8 mouse cellular contexts compared by ENCODE assay signal in genomic region chr13:48964850-48965249, GRCm38 (mm10). TPM values are rescaled to one million over a fixed set of nuclear protein-coding genes. Genes with fewer than 3 reads are reported as not detected.
A peak's percentile ranks its signal among the peaks of the same experiment; 100 is the strongest.
DNase-seq lines count a peak whose midpoint lies in the region; ATAC-seq lines count a peak whose summit lies in the region.

No protein-coding gene starts in this region.

- 62% methylated on average over 4 of the region's 4 CpGs for WGBS in liver, embryonic 11.5 days
- WGBS in forebrain, embryonic 11.5 days: 85% methylated on average over 4 of the region's 4 CpGs
- 71% methylated on average over 4 of the region's 4 CpGs for WGBS in limb, embryonic 12.5 days
- WGBS in neural tube, embryonic 15.5 days: 71% methylated on average over 4 of the region's 4 CpGs

- peaks cover 35% of the 10 kb centered on the region for H3K4me1 ChIP-seq in liver, embryonic 11.5 days (replicated peaks; ENCODE audit: control insufficient read depth, insufficient read depth, low read length)
- H3K4me1 ChIP-seq in forebrain, embryonic 11.5 days (replicated peaks; ENCODE audit: control insufficient read depth, insufficient read depth, low read length): peaks cover 13% of the 10 kb centered on the region
- H3K4me1 ChIP-seq in limb, embryonic 12.5 days (replicated peaks): peaks cover 32% of the 10 kb centered on the region
- H3K4me1 ChIP-seq in neural tube, embryonic 15.5 days: peaks cover 51% of the 10 kb centered on the region

- DNase-seq in liver, embryonic 11.5 days (ENCODE audit: low spot score): no peak
- no peak for DNase-seq in liver
- no peak for DNase-seq in forebrain, embryonic 11.5 days (ENCODE audit: low spot score)
- DNase-seq in left cerebral cortex, postnatal 14 days (ENCODE audit: low spot score in 2 of 2): no peak
- no peak for DNase-seq in lung, adult 18-20 months
- DNase-seq in kidney, adult 9 months: no peak

- H3K4me2 ChIP-seq in liver, embryonic 11.5 days: peak overlapping the region; percentile 96
- peak overlapping the region; percentile 96; the same call in 1 of the 2 replicates for H3K4me2 ChIP-seq in forebrain, embryonic 11.5 days (ENCODE audit: low read depth, low read length, severe bottlenecking)
- peak overlapping the region; percentile 97 for H3K4me2 ChIP-seq in limb, embryonic 12.5 days
- peak overlapping the region; percentile 98 for H3K4me2 ChIP-seq in neural tube, embryonic 15.5 days

- intact Hi-C loops in left cerebral cortex, postnatal 14 days (cut with DNase I): loop anchor here (5.0 kb wide), 1 partner anchor 88 kb away; no protein-coding TSS in a partner anchor

- H3K27me3 ChIP-seq in liver, embryonic 11.5 days (replicated peaks; ENCODE audit: control insufficient read depth, insufficient read depth, low read length): no peaks in the 10 kb centered on the region
- H3K27me3 ChIP-seq in forebrain, embryonic 11.5 days (ENCODE audit: control insufficient read depth, insufficient read depth, low read length): no peaks in the 10 kb centered on the region
- no peaks in the 10 kb centered on the region for H3K27me3 ChIP-seq in limb, embryonic 12.5 days
- no peaks in the 10 kb centered on the region for H3K27me3 ChIP-seq in neural tube, embryonic 15.5 days (replicated peaks)

- no peak for ATAC-seq in liver, embryonic 11.5 days (replicated peaks; ENCODE audit: low FRiP score)
- ATAC-seq in forebrain, embryonic 11.5 days (replicated peaks; ENCODE audit: low FRiP score): no peak
- ATAC-seq in limb, embryonic 12.5 days (ENCODE audit: insufficient number of reproducible peaks, insufficient read depth, low FRiP score, low TSS enrichment, low read depth): no peak
- ATAC-seq in neural tube, embryonic 15.5 days (ENCODE audit: low FRiP score): no peak

- peak overlapping the region; percentile 100 for H3K9ac ChIP-seq in liver, embryonic 11.5 days (ENCODE audit: low read depth, low read length)
- peak overlapping the region; percentile 33 for H3K9ac ChIP-seq in forebrain, embryonic 11.5 days (ENCODE audit: low read length)
- H3K9ac ChIP-seq in limb, embryonic 12.5 days (replicated peaks): peak overlapping the region; percentile 40; the same call in 1 of the 2 replicates
- peak overlapping the region; percentile 26; the same call in 1 of the 2 replicates for H3K9ac ChIP-seq in neural tube, embryonic 15.5 days (replicated peaks)

- H3K36me3 ChIP-seq in liver, embryonic 11.5 days (ENCODE audit: control insufficient read depth, insufficient read depth, low read length): peaks cover 4% of the 10 kb centered on the region; the same call in 1 of the 2 replicates
- H3K36me3 ChIP-seq in forebrain, embryonic 11.5 days (ENCODE audit: control insufficient read depth, insufficient read depth, low read length): no peaks in the 10 kb centered on the region
- no peaks in the 10 kb centered on the region for H3K36me3 ChIP-seq in limb, embryonic 12.5 days
- no peaks in the 10 kb centered on the region for H3K36me3 ChIP-seq in neural tube, embryonic 15.5 days

- H3K9me3 ChIP-seq in liver, embryonic 11.5 days (ENCODE audit: control insufficient read depth, low read length): no peaks in the 10 kb centered on the region
- H3K9me3 ChIP-seq in forebrain, embryonic 11.5 days (ENCODE audit: control insufficient read depth, low read length): no peaks in the 10 kb centered on the region
- no peaks in the 10 kb centered on the region for H3K9me3 ChIP-seq in limb, embryonic 12.5 days
- no peaks in the 10 kb centered on the region for H3K9me3 ChIP-seq in neural tube, embryonic 15.5 days (replicated peaks)

- 0 out of 2 replicates have a peak overlapping the region, but pooled peaks have one; percentile 98 for H3K27ac ChIP-seq in liver, embryonic 11.5 days (ENCODE audit: low read depth, low read length)
- H3K27ac ChIP-seq in forebrain, embryonic 11.5 days (ENCODE audit: low read depth, low read length): no peak overlapping the region
- peak overlapping the region; percentile 95; the same call in 1 of the 2 replicates for H3K27ac ChIP-seq in limb, embryonic 12.5 days
- peak overlapping the region; percentile 51 for H3K27ac ChIP-seq in neural tube, embryonic 15.5 days (replicated peaks)

- H3K4me3 ChIP-seq in liver, embryonic 11.5 days (ENCODE audit: low read depth, low read length): peak overlapping the region; percentile 100
- H3K4me3 ChIP-seq in forebrain, embryonic 11.5 days (ENCODE audit: low read depth, low read length): no peak overlapping the region
- H3K4me3 ChIP-seq in limb, embryonic 12.5 days (replicated peaks): peak overlapping the region; percentile 91
- peak overlapping the region; percentile 92 for H3K4me3 ChIP-seq in neural tube, embryonic 15.5 days (replicated peaks)

RNA-seq across cellular contexts. Expression of gene Fam120a, which starts 3.0 kb away (rescaled TPM):
- polyA plus RNA-seq in liver, embryonic 11.5 days (2014; fragmentation: Nextera tagmentation; extraction: Ambion mirVana): 33.1 and 38.0 TPM in 2 replicates
- 20.4 and 22.5 TPM in 2 replicates for polyA plus RNA-seq in forebrain, embryonic 11.5 days (2014; fragmentation: Nextera tagmentation; extraction: Ambion mirVana)
- polyA plus RNA-seq in limb, embryonic 12.5 days (2016; fragmentation: Nextera tagmentation; extraction: Ambion mirVana): 16.4 and 17.3 TPM in 2 replicates
- polyA plus RNA-seq in neural tube, embryonic 15.5 days (2015; fragmentation: Nextera tagmentation; extraction: Ambion mirVana): 11.5 and 13.4 TPM in 2 replicates
- total RNA-seq in left cerebral cortex, postnatal 14 days (2021): 100 to 1,000 TPM; 127 to 130 TPM

Comparison
In these comparisons a context has a peak if more than half of its experiments do, and no peak if none do; other contexts are left out.
1. H3K9ac ChIP-seq: peak in every context shown above with its lines; median percentile 100 in liver, embryonic 11.5 days; 40 in limb, embryonic 12.5 days; 33 in forebrain, embryonic 11.5 days; 26 in neural tube, embryonic 15.5 days.